In the genomic region with DNA sequence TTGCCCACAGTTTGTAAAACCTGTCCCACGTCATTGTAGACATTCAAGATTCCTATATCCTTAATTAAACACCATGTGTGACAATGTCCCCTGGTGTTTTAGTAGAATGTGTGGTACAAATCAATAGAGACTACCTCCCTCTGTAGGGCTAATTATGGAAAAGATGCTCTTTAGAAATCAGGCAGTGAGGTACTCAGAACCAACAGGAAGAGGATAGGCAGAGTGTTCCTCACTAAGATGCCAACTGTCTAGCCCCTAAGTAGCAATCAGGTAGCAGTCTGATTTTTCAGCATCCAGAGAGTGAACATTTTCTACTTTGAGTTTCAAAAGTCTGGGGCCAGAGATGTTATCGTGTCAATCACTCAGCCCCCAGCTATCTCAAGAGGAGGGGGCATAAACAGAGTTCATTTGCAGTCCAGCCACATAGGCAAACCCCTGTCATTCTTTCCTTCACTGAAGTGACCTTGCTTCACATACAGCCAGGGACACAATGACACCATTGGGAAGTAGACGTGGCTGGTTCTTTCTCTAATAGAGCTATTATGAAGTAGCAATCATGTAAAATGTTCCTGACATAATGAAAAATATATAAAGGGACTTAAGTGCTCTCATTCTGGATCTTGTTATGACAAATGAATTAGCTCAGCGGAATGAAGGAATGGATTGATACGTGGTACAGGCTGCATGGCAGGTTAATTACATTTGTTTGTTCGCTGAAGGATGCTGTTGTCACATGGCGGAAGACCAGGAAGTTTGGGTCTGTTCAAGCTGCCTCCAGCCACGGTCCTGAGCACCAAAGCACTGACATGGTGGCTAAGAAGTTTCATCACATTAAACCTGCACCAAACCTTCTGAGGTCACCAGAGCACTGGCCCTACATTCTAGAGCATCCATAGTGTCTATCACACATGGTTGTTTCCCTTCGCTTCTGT, we compare ENCODE assay signal across 27 mouse cellular contexts.
"Had no signal": no experiment of that assay in that cellular context is flagged by ENCODE, and none has a peak within 500 bp of the region (broad histone marks: within the 10 kb centered on the region; RNA-seq: fewer than 3 reads in every experiment).

No protein-coding gene starts in this region.

- H3K27me3 ChIP-seq: heart, embryonic 13.5 days; heart, embryonic 15.5 days; hindbrain, embryonic 13.5 days; hindbrain, embryonic 15.5 days; kidney, embryonic 15.5 days; limb, embryonic 12.5 days; liver, embryonic 13.5 days; liver, embryonic 15.5 days had no signal

- H3K9me3 ChIP-seq: heart, embryonic 13.5 days; heart, embryonic 15.5 days; hindbrain, embryonic 13.5 days; hindbrain, embryonic 15.5 days; kidney, embryonic 15.5 days; limb, embryonic 10.5 days; limb, embryonic 12.5 days; liver, embryonic 13.5 days; liver, embryonic 15.5 days had no signal

- H3K9ac ChIP-seq: heart, embryonic 13.5 days; heart, embryonic 15.5 days; hindbrain, embryonic 13.5 days; hindbrain, embryonic 15.5 days; kidney, embryonic 15.5 days; limb, embryonic 12.5 days; liver, embryonic 13.5 days; liver, embryonic 15.5 days had no signal

- H3K4me2 ChIP-seq: heart, embryonic 11.5 days; heart, embryonic 13.5 days; heart, embryonic 15.5 days; hindbrain, embryonic 13.5 days; hindbrain, embryonic 15.5 days; kidney, embryonic 15.5 days; limb, embryonic 12.5 days; liver, embryonic 11.5 days; liver, embryonic 13.5 days; liver, embryonic 15.5 days had no signal

- H3K4me1 ChIP-seq: heart, embryonic 13.5 days; heart, embryonic 15.5 days; hindbrain, embryonic 13.5 days; hindbrain, embryonic 15.5 days; kidney, embryonic 15.5 days; limb, embryonic 10.5 days; limb, embryonic 12.5 days; liver, embryonic 13.5 days; liver, embryonic 15.5 days had no signal

- H3K4me3 ChIP-seq: heart, embryonic 13.5 days; heart, embryonic 15.5 days; hindbrain, embryonic 13.5 days; hindbrain, embryonic 15.5 days; kidney, embryonic 15.5 days; left cerebral cortex, adult 2 months; limb, embryonic 10.5 days; limb, embryonic 12.5 days; liver, embryonic 13.5 days; liver, embryonic 15.5 days had no signal

- ATAC-seq: hindbrain, postnatal 0 days; intestine, embryonic 16.5 days had no signal

- DNase-seq: gastrocnemius, postnatal 14 days; gastrocnemius, postnatal 36 days; heart, adult 18-20 months; heart, postnatal 14 days; heart, postnatal 36 days; kidney, adult 11 months; kidney, adult 2 months; kidney, adult 9 months; kidney, postnatal 14 days; kidney, postnatal 36 days; layer of hippocampus, adult 9-11 months; liver; liver, embryonic 13.5 days had no signal

- H3K36me3 ChIP-seq: heart, embryonic 13.5 days; heart, embryonic 15.5 days; hindbrain, embryonic 13.5 days; hindbrain, embryonic 15.5 days; kidney, embryonic 15.5 days; limb, embryonic 10.5 days; limb, embryonic 12.5 days; liver, embryonic 13.5 days; liver, embryonic 15.5 days had no signal

- H3K27ac ChIP-seq: heart, embryonic 13.5 days; heart, embryonic 15.5 days; hindbrain, embryonic 13.5 days; hindbrain, embryonic 15.5 days; hindbrain, postnatal 0 days; kidney, embryonic 15.5 days; kidney, postnatal 0 days; left cerebral cortex, adult 2 months; limb, embryonic 10.5 days; limb, embryonic 12.5 days; liver, embryonic 13.5 days; liver, embryonic 15.5 days had no signal
